Mouse (Mus musculus) G1E (cell line): ENCODE measurements around the gene Peli2.

Experiments
- CTCF ChIP-seq: IDR thresholded peaks from 2 replicates; pipeline ENCODE4 v1.5.1; 2012; ENCODE audit warnings: low read depth, low read length, inconsistent platforms, mixed read lengths
- GATA1 ChIP-seq: IDR thresholded peaks from 2 replicates; pipeline ENCODE4 v1.6.1; 2012; ENCODE audit warnings: borderline replicate concordance, low read length, inconsistent platforms, mixed read lengths
- POLR2AphosphoS5 ChIP-seq: IDR thresholded peaks from 2 replicates; pipeline ENCODE4 v1.6.1; 2012; ENCODE audit warnings: low read depth, low read length, inconsistent platforms; ENCODE audit not compliant: insufficient replicate concordance
- TAL1 ChIP-seq: conservative IDR thresholded peaks from 2 replicates; pipeline ENCODE4 v1.6.1; 2012; ENCODE audit warnings: low read depth, low read length, inconsistent platforms, mixed read lengths

DNA sequence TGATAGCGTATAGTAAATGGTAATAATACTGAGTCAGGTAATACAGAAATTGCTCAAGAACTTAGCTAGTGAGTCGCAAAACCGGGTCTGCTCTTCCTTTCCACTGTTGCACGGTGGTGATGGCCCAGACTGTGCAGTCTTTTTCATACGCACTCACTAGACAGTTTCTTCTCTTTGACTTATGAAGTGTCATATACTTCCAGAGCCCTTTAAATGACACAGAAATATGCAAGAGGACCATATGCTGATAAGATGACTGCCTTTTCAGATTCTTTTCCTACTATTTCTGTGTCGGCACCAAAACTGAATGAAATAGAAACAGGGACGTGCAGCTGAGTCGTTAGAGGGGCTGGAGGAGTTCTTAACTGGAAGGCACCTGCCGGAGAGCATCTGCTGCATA is 102.1 kb downstream of the Peli2 start:
- TF ChIP-seq GATA1 (no peak), CTCF (no peak), TAL1 (no peak), POLR2AphosphoS5 (no peak)
